Mouse (Mus musculus) cerebellum, postnatal 14 days (tissue): ENCODE data around the gene Ptpn7.
A peak's percentile ranks its signal among the peaks of the same experiment; 100 is the strongest.
"Not testable (repeated sequence)": the region's sequence is repeated elsewhere in the genome, so short reads cannot be mapped to it uniquely, and the experiment has no call there.

ENCODE experiments used
- DNase-seq, 2 experiments: peaks; one replicate each; pipeline ENCODE4 v3.0.0; 2021; ENCODE audit warnings: mixed read lengths in 2 of 2

The Ptpn7 gene

DNA sequence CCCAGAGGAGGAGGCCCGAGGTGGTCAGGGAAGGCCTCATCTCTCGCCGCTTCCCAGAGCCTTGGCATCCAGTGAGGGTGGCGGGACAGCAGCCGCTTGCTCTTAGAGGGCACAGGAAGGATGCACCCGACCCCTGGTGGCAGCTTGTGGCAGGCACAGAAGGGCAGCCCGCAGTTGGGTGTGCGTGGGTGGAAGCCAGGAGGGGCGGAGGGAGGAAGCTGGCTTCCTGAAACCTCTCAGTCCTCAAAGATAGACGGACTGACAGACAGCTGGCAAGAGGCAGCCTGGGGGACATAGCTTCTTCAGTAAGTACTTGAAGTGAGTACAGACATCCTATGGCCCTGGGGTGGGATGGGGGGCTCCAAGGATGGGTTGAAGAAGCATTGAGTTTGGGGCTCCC is at the start of gene Ptpn7:
Gene Ptpn7 (plus strand): TSS at position 228 of the 400 bp plus-strand sequence.
- DNase-seq, result peak; percentile 66 to 83

DNA sequence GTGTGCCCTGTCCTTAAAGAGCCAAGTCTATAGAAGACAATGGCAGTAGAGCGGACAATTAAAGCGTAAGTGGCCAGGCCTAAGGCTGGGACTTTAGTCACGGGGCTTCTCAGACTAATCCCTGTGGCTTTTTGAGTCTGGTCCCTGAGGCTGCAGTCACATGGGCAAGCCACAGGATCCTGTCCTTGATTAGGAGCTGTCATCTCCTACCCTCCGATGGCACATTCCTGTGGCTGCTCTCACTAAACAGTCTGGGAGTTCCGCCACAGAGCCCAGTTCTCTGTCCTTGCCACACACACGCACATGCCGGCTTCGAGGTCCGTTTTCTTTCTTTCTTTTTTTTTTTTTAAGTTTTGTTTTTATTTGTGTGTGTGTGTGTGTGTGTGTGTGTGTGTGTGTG is 49.0 kb upstream of the Ptpn7 start:
- DNase-seq, result no peak

DNA sequence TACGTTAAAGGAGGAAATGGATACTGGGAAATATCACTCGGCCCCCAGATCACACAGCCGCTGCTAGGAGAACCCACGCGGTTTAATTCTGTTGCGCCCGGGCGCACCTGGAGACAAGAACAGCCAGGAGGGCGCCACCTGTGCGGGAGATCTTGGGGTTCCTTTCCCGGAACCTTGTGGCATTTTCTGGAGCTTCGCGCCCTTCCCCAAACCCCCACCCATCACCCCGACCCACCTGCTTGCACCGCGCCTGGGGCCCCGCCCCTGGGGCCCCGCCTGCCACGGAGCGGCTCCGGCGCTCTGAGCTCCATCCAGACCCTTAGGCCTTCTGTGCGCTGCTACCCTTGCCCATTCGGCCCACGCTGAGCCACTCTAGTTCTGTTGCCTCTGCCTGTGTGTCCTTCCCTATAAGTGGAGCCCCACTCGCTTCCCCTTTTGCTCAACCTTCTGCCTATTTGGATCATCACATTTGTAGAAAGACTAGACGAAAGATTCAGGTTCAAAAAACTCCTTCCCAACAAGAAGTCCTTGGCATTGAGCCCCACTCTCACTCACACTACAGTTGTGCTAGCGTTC is 47.1 kb upstream of the Ptpn7 start:
- DNase-seq, result no peak

DNA sequence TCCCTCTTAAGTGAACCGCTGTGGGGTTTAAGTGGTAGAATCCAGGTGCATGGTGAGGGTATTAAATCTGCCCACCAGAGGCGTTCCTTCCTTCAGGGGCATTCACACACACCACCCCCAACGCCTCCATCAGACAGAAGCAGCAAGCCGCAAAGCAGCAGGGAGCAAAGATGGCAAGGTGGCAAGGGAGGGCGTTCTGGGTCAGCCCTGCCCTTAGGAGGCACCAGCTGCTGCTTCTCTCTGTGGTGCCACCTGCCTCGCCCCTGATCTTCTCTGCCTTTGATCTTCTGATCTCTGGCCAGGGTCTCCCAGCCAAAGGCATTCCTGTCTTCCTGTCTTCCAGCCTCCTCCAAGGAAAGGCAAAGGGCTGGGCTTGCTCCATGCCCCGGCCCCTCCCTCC is 46.5 kb upstream of the Ptpn7 start:
- DNase-seq, result no peak

DNA sequence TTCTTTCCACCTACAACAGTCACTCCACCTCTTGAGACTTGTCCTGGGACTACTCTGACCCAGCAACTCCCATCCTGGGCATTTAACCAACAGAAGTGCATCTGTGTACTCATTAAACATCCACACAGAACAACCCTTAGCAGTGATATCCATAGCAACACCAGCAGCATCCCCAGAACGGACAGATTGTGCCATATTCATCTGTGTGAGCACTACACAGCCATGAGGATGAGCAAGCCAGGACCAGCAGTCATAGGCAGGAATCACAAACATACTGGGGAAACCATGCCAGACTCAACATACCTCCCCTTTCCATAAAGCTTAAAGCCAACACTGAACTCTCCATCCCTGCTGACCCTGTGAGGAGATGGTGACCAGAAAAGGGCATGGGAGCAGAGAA is 45.1 kb upstream of the Ptpn7 start:
- DNase-seq, result no peak

DNA sequence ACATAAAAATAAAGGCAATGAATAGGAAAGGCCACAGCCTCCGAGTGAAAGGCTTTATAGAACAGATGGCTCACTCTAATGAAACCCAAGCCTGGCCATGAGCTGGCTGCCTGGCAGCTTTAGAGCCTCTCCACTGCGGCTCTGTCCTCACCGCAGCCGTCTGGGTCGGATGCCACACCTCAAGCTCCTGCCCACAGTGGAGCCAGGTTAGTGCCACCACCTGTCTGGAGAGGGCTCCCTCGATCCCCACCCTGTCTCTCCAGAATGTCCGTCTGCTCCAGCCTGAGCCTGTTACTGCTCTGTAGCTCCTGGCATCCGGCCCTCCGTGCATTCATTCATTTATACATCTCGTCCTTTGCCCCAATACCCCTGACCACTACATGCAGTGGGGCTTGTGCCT is 42.9 kb upstream of the Ptpn7 start:
- peak; percentile 71 to 72 for DNase-seq

DNA sequence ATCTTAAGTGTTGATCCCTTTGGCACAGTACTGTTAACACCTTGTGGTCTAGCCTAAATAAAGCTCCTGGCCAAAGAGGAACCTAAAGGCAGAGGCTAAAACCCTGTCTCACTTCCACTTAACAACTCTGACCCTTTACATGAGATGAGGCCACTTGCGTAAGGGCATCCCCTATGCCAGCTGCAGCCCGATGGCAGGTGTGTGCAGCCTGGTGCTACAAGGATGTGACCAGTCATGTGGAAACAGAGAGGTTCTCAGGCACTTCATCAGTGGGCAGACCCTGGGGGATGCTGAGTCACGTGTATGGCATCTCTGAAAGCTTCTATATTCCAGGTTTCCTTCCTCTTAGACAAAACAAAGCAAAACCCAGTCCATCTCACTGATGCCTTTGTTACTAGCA is 41.6 kb upstream of the Ptpn7 start:
- no peak for DNase-seq

DNA sequence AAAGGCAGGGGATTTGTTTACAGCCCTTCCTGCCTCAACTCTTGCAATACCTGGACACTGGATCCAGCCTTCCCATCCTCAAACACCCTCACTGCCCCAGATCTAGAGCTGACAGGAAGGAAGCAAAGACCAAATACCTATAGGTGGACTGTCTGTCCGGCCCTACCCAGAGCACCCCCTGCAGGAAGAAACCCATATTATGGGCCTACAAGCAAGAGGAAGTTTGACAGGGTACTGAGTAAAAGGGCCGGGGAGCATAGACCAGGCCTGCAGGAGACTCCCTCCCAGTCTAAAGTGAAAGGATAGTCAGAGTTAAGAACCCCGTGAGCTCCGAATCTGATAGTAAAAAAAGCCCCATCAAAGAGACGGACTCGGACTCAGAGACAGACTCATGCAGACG is 37.8 kb upstream of the Ptpn7 start:
- no peak for DNase-seq

DNA sequence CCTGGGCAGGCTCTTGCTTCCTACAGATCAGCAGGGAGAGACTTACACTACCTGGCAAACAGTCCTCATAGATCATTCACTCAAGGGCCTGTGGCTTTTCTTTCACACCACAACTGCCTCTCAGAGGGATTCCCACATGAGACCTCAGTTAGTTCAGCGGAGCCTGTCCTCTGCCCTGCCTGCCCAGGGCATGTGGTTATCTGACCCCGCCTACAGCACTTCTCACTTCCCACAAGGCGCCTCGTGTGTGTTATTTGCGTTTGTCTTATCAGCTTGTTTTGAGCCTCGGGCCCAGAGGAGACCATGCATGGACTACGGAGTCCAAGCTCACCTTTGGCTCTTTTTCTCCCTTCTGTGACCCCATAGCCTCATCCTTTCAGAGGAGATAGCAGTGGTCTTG is 37.3 kb upstream of the Ptpn7 start:
- DNase-seq, result no peak

DNA sequence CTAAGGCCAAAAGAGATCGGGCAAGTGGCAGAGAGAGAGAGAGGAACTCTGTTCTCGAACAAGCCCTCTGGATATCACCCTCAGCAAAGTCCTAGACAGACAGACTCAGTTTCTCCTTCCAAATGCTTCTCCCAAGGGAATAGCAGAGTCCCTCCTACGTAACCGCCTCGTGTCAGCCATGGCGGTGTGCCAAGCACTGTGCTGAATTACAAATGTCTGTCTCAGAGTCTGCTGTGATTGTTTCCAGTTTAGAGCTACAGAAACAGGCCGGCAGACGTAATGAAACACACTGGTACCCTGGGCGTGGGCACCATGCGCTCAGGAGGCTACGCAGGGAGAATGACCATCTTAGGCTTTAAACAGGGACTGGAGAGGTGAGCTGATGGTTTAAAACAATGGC is 36.2 kb upstream of the Ptpn7 start:
- DNase-seq, result no peak

DNA sequence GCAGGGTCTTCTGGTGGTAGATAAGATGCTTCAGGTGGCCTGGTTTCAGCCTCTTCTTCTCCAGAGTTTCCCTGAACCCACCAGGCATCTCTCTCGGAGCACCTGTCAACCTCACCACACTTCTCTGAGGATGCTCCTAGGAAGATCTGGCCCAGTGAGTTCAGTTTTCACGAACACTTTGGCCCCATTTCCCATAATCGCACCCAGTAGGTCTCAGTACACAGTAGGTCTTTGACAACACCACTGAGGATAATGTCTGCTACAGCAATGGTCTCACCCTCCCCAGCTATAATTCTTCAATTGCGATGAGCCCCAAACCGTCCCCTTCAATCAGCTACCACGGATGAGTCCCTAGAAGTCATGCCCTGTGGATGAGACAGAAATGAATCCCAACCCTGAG is 35.1 kb upstream of the Ptpn7 start:
- no peak for DNase-seq

DNA sequence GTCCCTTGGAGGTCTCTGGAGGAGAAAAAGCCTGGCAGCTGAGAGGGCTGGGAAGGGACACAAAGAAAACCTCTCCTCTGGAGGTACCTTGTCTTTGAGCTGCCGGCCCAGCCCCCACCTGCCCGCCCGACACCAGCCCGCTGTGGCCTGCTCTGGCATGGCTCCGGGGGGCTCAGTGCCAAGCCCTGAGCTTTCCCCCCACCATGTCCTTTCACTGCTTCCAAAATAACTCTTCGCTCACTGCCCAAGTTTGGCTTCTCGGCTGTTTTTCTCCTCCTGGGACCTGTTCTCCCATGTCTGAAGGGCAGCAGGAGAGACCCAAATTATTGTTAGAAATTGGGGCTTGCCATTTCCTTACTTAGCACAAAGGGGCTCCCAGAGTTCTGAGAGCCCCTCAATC is 34.1 kb upstream of the Ptpn7 start:
- peak; percentile 77 to 82 for DNase-seq

DNA sequence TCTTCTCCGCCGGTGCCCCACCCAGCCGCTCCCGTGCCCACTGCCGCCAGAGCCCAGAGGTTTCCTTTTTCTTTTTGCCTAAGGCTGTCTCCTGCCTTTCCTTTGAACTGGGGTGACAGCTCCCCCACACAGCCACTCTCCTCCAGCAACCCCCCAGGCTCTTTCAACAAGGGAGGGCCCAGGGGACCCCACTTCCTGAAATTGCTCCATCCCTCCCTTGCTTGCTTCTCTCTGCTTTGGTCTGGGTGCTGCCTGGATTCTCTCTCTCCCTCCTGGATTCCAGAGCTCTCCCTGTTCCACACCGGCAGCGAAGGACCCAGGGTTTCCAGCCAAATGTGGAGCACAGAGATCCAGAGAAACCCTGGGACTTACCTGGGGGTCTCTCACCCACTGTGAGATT is 32.1 kb upstream of the Ptpn7 start:
- DNase-seq, result no peak

DNA sequence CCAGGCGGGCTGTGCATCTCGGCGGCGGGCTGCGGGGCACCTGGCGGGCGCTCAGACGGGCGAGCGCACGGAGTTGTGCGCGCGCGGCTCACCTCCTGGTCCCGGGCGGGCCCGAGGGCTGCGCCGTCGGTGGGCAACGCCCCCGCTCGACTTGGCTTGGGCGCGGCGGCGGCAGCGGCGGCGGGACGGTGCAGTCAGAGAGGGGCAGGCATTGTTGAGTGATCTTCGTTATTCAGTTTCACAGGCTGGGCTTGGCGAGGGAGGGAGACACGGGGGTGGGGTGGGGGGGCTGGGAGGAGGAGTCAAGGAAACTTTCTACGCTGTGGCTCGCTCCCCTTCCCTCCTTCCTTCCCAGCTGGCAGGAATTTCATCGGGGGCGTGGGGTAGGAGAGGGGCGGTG is 27.4 kb upstream of the Ptpn7 start, which contains the start of gene Lgr6:
Gene Lgr6 (minus strand): TSS at position 153 of the 400 bp plus-strand sequence.
- DNase-seq, result no peak

DNA sequence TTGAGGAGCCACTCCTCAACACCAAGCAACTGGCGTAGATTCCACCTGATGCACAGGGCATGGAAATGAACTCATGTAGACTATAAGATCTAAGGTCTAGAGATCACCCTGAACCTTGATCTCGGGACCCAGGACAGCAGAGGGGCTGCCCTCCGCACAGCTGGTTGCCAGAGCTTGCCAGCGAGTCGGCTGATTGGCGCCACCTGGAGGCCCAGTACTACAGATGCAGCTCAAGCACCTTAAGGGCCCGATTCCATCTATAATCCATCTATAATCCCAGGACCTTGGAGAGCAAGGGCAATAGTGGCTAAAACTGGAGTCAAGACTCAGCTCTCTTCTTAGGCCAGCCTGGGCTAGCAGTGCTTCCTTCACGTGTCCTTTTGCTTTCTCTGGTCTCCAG is 26.5 kb upstream of the Ptpn7 start:
- DNase-seq, result peak; percentile 68 to 81

DNA sequence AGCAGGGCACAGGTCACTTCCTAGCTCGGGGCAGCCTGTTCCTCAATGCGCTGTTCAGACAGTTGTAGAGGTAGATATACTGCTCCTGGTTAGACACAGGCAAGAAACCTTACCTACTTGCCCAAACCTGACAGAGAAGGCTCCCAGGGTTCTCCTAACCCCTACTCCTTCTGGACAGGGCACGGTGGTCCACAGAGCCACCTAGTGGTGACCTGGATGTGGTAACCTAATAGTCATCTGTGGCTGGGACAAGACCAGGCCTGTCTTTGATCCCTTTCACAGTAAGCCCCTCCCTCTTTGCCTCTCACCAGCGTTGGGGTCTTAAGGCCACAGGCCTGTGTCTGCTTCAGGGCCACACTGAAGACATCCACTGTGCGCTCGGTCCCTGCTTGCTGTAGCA is 23.9 kb upstream of the Ptpn7 start:
- DNase-seq, result peak; percentile 66 to 77

DNA sequence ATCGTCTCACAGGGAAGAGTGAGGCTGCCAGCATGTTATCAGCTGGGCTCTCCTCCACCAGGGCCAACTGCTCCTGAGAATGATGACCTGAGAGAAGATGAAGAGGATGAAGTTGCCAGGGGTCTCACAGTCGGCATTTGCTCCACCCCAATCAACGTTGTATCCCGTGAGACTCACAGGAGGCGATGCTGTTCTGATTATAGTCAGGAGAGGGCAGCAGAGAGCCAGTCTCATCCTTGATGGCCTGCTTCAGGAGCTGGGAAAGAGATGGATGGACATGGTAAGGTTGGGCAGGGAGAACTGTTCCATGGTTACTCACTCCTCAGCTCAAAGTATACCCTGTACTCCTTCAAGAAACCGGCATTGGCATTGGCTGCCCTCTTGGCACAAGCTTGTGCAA is 22.4 kb upstream of the Ptpn7 start:
- peak; percentile 87 to 92 for DNase-seq

DNA sequence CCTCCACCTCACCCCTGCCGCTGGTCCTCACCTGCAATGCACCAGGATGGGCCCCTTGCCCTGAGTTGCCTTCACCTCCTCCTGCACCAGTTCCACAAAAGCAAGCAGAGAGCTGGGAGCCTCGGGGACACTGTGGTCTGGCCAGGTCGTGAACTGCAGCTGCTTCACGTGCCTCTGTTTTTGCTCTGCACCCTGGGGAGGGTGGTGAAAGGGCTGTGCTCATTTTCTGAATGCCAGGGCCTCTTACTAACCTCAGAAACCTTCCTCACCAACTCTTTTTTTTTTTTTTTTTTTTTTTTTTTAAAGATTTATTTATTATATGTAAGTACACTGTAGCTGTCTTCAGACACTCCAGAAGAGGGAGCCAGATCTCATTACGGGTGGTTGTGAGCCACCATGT is 21.2 kb upstream of the Ptpn7 start:
- DNase-seq, result not testable (repeated sequence)

DNA sequence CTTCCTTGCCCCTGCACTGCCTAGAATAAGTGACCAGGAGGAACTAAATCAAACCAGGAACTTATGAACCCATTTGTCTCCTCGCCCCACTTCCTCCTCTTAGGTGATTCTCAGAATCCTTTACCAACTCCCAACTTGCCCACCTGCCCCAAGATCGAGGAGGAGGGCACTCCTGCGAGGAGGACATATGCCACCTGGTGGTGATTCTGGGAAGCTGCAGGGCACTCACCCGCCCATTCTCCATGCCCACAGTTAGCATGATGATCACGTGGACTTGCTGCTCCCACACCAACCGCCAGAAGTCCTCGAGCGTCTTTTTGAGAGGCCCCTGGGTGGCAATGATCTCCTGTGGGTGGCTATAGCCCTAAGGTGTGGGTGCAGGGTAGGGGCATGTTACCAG is 19.8 kb upstream of the Ptpn7 start:
- peak; percentile 75 to 77 for DNase-seq

DNA sequence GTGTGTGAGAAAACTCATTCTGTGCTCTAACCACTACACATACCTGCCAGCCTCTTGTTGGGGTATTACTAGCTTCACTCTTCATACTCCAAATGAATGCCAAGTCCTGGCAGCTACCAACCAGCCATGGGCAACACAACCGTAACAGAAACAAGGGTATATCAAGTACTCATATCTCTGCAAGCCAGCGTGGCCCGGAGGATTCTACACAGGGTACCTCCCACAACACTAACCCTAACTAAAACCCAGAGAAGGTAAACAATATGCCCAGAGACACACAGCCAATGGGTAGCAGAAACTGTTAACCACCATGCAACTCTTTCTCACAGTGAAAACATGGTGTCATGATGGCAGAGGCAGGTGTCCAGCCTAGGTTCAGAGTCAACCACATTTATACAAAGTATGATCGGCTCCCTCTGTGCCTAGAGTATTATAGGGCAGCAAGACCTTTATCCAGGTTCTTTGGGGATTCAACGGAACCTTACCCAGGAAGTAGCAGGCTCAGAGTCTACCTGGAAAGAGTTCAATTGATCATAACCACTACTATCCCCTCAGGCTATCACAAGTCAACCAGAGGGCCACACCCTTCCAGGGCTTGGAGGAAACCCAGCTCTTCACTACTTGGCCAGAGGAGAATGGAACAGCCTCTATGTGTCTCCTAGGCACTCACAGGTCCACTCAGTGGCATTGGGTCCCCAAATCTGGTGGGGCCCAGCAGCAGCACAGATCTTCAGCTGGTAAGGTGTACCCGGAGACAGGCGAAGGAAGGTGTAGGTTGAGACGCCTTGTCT is 7.7 kb upstream of the Ptpn7 start:
- DNase-seq, result no peak

DNA sequence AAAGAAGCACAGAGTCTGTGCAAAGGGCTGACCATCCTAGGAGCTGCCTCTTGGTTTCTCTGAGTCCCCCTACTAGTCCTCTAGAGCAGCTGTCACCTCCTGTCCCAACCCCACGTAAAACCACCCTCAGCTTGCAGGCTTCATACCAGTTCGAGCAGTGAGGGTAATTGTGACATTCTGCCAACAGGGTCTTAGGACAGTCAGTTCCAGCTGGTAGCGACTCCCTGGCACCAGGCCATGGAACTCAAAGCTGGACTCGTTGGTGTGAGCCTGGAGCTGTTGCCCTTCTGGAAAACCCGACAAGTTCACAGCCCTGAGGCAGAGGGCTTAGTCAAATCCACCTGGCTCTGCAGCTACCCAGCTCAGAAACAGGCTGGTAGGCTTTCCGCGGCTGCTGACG is 6.5 kb upstream of the Ptpn7 start:
- DNase-seq, result peak; percentile 62 to 80

DNA sequence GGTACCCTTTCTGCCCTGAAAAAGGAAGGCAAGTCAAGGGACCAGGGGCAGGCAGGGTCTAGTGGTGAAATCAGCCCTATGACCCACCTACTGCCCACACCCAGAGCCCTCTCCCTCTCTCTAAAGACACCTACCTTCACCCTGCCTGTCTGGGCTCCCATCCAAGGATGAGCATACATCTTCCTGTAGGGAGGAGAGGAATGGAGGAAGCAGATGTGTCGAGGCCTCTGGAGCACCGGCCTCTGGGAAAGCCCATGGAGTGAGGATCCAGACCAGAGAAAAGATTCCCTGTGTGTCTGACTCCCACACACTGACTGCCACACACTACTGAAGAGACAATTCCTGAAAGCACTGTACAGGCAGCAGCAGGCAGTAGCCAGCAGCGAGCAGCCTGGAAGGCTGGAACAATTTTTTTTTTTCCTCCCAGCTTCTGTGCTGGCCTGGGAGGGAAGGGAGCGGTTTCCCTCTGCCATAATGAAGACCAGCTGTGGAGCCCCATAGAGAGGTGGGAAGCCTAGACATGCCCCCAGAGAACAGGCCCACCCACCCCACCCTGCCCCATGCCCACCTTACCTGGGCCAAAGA is 6.0 kb upstream of the Ptpn7 start:
- DNase-seq, result no peak

DNA sequence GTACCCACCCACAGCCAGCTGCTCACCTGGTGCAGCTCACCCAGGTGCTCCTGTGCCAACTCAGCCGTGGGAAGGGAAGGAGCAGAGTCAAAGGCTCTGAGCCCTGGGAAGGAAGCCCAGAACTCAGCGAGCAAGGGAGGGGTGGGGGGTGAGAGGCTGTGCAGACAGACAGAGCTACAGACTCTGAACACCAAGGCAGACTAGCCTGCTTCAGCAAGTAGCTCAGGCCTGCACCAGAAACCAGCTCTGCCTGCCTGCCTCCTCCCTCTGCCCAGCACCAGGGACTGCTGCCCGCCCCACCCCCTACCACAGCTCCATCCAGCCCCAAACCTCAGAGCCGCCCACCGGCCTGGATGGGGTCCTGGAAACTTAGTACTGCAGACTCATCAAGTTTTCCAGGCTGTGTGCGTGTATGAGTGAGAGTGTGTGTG is 4.5 kb upstream of the Ptpn7 start:
- DNase-seq, result no peak

DNA sequence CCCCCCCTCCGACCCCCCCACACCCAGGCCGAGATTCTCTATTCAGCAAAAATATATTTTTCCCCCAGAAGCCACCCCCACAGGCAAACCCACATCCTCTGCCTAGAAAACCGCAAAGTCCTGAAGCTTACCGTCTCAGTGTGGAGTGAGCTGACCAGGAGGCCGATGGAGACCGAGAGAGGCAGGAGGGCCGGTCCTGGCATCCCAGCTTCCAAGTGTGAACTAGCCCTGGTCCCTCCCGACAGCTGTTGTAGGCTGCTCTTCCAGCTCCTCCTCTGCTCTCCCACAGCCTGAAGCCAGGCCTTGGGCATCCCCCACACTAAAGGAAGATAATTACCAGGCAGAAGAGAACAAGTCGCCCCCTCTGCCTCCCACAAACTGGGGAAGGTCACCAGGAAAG is 3.5 kb upstream of the Ptpn7 start:
- DNase-seq, result no peak
